Mouse (Mus musculus): ENCODE measurements around the gene Rad51d. TPM values are rescaled to one million over a fixed set of nuclear protein-coding genes. Genes with fewer than 3 reads are reported as not detected.
A peak's percentile ranks its signal among the peaks of the same experiment; 100 is the strongest.

Gene Rad51d
- total RNA-seq, 2 experiments from 2014 or later: 14.7 to 18.0 TPM

DNA sequence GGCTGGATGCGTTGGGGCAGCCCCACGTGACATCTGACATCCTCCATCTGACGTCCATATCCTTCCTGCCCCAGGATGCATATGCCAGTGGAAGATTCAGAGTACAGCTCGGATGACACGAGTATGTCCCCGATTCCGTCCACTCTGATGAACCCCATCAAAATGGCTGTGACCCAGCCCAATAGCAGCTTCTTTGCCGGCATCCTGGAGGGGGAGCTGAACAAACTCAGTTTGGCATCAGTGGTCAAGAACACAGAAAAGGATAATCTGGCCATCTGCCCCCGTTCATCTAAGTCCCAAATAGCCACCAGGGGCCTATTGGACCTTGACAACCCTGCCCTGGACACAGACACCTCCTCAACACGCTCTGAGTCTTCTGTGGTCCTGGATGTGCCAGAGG, 7.1 kb upstream of the Rad51d start:
- no peak for DNase-seq (ENCODE audit: low spot score in 2 of 2)

DNA sequence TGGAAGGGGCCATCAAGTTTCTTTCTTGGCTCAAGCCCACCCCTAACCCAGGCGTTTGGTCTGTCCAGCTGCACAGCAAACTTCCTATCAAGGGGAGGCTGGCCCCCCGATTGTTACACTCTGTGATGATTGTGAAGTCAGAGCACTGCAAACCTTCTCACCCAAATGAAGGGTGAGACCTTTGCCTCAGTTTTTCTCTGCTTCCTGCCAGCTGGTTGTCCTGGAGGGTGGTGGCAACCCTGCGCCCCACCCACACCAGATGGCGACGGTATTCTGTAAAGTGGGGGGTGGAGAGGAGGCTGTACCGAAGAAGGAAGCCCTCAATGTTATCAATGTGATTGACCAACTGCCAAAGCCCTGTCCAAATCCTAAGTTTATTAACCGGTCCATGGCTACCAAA, 1.5 kb upstream of the Rad51d start, which contains the start of gene Fndc8:
Gene Fndc8 (plus strand): TSS at position 189 of the 400 bp plus-strand sequence.
- DNase-seq (ENCODE audit: low spot score in 2 of 2): no peak

DNA sequence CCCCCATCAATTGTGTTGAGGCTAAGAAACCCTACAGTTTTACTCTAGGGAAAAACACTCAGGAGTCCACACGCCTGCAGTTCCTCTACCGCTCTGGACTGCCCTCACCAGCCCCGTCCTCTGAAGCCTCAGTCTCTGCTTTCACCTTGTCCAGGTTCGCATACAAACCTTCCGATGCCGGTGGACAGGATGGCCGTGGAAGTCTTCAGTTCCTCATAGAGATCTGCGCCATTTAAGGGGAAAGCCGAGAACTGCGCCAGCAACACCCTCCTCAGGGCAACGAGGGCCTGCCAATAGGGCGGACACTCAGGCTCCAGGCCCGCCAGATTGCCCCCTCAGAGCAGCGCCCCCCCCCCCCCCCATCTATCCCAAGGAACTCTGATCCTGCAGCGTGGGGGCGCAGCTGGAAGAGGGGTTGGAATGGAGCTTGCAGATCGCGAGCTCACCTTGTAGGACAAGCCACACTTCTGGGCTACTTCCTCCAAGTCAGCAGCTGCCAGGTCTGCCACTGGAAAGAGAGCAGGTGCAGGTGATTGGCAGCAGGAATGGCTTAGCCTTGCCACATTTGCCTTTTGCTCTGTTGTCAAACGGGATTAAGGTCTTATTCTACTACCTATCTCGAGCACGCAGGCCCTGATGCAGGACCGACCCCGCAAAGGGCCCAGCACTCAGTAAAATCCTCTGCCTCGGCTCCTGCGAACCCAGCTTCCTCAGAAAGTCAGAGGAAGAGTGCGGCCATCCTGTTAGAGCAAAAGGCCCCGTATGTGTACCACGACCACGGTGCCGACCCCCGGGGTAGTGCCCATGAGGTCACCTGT, 681 bp downstream of the Rad51d start:
- no peak for DNase-seq (ENCODE audit: low spot score in 2 of 2)

DNA sequence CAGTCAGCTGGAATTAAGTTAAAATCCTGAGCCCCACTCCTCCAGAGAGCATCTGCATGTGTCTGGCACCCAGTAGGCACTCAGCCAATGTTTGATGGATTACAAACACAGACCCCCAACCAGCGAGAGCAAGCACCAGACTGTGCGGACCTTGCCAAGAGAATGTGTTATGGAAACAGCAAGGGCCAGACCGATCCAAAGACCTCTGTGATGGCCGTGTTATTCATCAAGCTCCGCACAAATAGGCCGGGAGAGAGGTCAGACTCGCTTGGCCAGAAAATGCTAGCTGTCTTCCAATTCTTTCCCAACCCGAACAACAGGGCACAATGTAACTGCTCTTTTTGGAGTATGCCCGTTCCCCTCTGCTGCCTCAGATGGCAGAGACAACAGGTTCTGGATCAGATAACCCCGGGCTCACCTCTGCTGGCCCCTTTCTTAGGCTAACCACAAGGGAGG, 1.9 kb downstream of the Rad51d start:
- no peak for DNase-seq (ENCODE audit: low spot score in 2 of 2)

DNA sequence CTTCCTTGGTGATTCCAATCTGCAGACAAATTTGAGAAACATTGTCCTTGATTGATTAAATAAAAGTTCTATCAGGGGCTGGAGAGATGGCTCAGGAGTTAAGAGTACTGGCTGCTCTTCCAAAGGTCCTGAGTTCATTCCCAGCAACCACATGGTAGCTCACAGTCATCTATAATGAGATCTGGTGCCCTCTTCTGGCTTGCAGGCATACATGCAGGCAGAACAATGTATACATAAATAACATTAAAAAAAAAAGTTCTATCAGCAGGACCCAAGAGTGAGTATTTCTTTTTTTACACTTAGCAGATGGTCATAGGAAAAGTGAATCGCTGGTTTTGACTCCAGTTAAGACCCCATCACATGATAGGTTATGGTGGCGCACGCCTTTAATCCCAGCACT, 3.9 kb downstream of the Rad51d start:
- DNase-seq (ENCODE audit: low spot score in 2 of 2): no peak

DNA sequence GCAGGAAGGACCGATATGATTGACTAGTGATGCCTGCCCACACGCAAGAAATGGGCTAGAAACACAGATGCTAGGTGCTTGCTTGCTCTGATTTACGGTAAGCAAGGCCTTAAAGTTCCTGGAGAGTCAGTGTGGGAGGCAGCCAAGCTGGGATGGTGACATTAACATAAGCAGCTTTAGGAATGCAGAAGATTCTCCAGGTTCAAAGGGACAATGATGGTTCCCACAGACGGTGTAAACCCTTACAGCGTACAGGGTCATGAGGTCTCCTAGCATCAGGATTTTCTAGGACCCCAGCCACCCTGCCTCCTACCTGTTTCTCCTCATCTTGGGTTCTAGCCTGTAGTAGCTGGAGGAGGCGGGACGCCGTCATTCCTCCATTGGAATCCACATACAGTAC, 7.2 kb downstream of the Rad51d start:
- DNase-seq (ENCODE audit: low spot score in 2 of 2): peak in 1 of 2 experiments; percentile 10

DNA sequence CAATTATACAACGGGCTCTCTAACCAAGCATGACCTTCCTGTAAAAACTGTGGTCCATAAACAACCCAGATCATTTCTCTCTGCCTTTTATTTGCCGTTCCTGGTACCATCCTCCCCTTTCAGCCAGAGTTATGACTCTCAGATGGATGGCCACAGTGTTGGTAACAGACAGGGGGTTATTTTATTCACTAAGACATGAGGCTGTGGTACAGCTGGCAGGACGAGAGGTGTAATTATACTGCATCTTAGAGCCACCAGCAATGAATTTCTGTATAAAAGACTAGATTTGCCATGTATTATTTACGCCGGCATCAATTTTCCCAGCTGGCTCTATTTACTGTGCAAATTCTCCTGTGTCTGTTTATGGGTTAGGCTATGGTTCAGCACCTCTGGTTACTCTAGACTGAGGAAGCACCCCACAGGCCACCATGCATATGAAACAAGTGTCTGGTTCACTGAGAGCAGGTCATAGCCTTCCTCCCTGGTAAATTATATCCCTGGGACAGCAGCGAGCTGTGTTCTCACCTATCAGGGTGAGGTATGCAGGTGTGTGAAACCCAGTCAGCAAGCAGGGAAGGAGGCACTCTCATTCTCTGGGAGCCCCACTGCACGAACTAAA, 12.6 kb downstream of the Rad51d start:
- no peak for DNase-seq (ENCODE audit: low spot score in 2 of 2)

DNA sequence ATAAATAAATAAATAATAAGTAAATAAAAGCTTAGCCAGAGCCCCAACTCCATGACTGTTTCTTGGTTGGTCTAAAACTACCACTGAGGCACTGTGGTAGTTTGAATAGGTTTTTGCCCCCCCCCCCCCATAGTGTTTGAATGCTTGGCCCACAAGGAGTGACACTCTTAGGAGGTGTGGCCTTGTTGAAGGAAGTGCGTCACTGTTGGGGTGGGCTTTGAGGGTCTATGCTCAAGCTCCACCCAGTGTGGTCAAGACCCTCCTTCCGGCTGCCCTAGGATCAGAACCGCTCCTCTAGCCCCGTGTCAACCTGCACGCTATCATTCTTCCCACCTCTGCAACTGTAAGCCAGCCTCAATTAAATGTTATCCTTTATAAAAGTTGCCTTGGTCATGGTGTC, 14.8 kb downstream of the Rad51d start:
- no peak for DNase-seq (ENCODE audit: low spot score in 2 of 2)

DNA sequence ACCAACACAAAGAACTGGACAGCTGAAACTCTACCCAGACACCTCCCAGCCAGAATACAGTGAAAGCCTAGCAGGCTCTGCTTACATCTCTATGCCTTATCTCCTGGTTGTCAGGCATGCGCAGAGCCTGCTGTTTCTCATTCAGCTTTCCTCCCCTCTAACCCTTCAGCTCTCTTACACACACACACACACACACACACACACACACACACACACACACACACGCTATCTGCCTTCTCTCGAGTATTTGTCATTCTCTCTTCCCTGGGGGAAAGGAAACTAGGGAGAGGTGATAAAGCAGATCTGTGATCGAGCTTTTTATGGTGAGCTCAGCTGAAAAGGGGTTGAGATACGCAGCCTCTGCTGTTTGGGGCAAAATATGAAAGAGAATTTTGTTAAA, 15.5 kb downstream of the Rad51d start:
- DNase-seq (ENCODE audit: low spot score in 2 of 2): no peak

DNA sequence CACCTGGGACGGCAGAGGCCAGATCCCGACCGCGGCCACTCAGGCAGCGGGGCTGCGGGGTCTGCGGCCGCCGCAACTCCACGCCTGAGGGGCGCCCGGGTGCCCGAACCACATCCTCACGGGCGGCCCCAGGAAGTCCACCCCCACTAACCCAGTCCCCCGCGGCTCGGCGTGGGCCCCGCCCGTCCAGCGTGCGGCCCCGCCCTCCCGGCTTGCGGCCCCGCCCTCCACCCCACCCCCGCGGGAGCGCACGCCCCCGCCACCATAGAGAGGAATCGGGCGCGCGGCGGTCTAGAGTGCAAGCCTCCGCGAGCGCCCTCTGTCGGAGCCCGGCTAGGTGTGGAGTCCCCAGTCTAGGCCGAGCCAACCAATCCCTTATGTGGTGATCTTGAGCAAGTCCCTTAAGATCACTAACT, 19.4 kb downstream of the Rad51d start, which contains the start of gene Rffl:
Gene Rffl (minus strand): TSS at position 180 of the 416 bp plus-strand sequence.
- DNase-seq (ENCODE audit: low spot score in 2 of 2): peak; percentile 88 to 96

DNA sequence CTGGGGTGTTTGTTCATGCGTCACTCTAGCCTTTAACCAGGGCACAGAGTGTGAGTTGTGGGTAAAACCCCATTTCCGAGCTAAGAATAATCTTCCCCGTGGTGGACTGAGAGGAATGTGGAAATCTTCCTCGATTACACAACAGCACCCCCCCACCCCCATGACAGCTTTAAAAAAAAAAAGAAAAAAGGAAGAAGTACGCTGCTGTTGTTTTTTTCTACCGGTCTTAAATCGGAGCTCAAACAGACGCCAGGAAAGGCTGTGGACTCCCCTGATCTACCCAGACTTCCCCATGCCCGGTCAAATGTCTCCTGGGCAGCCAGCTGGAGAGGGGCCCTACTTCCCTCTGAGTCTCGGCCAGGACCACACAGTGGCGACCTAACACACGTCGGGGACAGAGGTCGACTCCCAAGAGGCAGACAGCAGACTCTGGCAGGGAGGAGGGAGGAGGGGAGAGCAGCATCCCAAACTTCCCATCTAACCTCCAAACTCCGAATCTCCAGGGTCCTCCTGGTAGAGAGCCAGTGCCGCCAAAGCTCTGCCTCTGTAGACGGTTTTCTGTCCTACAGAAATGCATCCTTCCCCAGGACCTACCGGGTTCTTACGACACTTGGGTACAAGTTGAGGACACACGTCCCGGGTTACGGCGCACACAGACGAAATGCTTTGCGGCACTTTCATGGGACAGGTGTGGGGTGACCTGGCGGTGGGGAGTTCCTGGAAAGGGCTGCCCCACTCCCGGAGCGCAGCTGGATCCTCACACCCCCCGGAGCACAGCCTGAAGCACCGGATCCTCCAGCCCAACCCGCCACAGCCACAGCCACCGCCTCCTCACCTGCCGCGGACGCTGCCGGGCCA, 20.0 kb downstream of the Rad51d start:
- peak in 1 of 2 experiments; percentile 26 for DNase-seq (ENCODE audit: low spot score in 2 of 2)

DNA sequence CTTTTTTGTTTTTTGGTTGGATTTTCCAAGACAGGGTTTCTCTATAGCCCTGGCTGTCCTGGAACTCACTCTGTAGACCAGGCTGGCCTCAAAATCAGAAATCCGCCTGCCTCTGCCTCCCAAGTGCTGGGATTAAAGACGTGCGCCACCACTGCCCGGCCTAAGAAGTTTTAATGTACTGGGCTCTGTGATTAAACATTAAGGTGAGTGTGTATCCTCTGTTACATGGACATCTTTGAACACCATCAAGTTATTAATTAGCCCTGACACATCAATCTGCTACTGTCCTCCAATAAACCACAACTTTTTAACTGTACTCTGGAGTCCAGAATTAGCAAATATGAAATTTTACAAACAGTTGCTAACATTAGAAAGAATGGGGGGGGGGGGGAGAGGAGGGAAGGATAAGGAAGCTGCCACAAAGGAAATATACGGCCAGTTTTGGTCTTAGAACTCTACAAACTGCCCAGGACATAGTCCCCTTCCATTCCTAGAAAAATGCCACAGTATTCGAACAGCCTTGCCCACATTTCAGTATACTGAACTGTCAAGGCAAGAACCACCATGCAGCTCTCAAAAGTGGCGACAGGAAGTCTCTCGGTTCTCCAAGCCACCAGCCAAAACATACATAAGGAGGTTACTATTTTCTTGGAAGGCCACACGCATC, 20.8 kb downstream of the Rad51d start:
- no peak for DNase-seq (ENCODE audit: low spot score in 2 of 2)

DNA sequence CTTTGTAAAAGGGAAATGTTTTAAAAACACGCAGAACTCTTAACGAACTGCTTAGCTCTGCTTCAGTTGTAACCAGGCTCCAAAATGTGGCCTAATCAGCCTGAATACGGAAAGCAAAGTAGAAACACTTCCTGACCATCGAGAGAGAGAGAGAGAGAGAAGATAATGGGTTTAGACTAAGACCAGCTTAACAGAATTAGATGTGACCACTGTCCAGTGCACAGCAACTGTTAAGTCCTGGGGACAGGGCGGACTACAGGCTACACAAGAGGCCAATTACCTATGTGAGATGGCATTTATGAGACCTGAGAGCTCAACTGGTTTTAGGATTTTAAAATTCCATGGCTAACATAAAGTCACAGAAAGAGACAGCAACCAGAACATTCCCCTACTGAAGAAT, 22.5 kb downstream of the Rad51d start:
- no peak for DNase-seq (ENCODE audit: low spot score in 2 of 2)

DNA sequence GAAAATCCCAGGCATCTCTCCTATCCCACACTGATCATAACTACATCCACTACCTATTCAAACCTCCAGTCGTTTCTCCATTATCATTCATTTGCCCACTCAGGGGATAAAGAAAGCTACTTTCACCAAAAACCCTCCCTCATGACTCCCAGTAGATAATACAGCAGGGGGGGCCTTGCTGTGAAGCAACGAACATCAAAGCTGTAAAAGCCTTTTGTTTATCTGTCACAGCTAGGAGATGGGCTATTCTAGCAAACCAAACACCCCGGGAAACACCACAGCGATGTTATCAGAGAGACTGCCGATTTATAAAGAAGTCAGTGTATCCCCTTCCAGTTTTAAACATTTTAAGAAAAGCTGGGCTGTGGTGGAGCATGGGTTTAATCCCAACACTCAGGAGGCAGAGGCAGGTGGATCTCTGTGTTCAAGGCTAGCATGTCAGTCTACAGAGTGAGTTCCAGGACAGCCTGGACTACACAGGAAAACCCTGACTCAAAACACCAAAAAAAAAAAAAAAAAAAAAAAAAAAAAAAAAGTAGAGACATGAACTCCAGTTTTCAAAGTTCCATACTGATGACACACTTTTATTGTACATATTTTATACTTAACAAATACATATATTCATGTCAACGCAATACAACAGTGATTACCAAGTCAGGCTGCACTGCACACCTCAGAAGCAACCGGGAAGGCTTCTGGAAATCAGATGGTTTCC, 23.4 kb downstream of the Rad51d start:
- DNase-seq (ENCODE audit: low spot score in 2 of 2): no peak

DNA sequence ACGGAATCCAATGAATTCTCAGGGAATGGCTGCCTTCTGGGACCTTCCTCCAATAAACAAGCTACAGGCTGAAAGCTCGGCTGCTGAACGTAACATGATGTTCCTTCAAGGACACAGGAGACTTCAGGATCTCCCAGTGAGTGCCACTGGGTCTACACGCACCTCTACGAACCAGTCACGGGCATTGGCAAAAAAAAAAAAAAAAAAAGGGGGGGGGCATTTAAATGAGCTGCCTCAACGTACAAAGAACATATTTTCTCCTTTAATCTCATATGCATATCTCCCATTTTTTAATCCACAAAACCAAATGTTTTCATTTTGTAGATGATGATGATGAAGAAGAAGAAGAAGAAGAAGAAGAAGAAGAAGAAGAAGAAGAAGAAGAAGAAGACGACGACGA, 24.5 kb downstream of the Rad51d start:
- DNase-seq (ENCODE audit: low spot score in 2 of 2): no peak

DNA sequence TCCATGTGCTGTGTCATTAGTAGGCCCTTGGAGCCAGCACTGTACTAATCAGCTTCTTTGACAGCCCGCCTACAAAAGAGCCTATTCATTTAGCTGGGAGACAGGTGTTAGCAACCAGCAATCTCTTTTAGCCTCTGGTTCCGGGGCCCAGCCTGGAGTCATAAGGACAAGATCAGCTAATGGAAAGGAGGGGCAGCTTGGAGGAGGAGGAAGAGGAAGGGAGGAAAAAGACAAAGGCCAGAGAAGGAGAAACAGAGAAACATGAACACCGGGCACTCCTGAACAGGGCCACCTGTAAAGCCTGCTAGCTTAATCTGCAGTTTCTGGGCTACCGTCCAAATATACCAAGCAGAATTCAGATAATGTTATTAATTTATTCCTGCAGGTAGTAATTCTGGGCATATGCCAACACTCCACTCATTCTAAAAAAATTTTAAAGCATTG, 26.9 kb downstream of the Rad51d start:
- DNase-seq (ENCODE audit: low spot score in 2 of 2): no peak

DNA sequence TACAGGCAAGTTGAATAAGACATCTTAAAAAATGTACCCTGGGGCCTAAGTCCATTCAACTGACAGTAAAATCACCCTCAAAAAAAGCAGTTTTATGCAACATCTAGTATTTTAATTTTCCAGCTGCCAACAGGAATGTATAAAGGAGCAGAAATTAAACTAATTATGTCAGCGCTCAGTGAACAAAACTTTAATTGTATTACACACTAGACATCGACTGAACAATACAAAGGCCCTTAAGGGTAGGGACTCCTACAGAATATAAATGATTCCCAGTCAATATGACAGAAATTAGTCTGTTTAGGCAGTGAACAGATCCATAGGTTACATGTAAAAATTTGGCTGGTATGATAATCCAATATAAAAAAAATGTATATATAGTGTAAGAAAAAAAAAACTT, 27.4 kb downstream of the Rad51d start:
- DNase-seq (ENCODE audit: low spot score in 2 of 2): no peak

DNA sequence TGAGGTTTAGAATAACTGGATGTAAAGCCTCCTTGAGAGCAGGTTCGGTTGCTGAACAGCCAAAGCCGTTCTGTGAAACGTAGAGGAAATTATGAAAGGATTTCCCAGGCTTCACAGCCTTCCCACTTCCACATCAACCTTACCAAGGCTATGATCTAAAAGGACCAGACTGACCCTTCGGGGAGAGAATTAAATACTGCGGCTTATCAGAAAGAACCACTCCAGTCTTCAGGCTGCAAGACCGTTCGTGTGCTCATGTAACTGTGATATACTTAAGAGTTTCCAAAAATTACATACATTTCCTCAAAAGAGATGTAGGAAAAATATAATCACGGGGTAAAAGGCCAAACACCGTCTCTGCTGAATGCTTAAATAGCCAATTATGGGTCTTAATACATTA, 27.8 kb downstream of the Rad51d start:
- no peak for DNase-seq (ENCODE audit: low spot score in 2 of 2)

DNA sequence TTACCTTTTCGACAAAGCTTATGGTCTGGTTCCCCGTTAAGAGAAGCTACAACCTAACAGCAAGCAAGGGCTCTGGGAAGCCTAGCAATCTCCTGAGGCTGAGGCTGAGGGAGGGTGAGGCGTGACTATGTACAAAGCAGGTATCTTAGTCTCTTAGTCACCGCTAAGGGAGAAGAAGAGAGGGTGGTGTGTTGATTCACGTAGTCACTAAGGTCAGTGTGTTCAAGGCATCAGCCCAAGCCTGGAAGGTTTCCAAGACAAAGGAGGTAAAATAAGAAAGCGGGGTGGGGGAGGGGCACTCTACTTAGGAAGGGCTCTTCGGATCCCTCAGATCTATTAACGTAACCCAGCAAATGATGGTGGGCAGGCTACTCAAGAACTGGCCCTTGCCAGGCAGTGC, 28.9 kb downstream of the Rad51d start:
- no peak for DNase-seq (ENCODE audit: low spot score in 2 of 2)

DNA sequence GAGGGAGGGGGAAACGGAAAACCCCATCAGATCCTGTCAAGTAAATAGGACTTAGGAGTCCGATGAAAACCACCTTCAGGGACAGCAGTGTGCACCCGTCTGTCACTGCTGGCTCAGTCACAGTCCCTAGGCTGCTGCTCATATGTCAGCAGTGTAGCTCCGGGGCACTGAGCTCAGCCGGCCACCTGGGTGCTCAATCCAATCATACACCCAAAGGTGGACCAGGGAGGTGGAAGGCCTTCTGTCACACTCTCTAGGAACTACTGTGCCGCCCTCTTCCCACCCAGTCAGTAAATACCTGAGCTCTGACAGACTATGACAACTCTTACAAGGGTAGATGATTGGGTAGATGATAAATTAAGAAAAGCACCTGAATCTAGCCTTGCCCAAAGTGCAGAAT, 29.7 kb downstream of the Rad51d start:
- DNase-seq (ENCODE audit: low spot score in 2 of 2): no peak

All from layer of hippocampus, adult 18-20 months (tissue).